Comparison of ENCODE assay signal across 9 mouse cellular contexts in genomic region chr17:23549441-23549840, GRCm38 (mm10). TPM values are rescaled to one million over a fixed set of nuclear protein-coding genes. Genes with fewer than 3 reads are reported as not detected.
A peak's percentile ranks its signal among the peaks of the same experiment; 100 is the strongest.
DNase-seq lines count a peak whose midpoint lies in the region; ATAC-seq and TF ChIP-seq lines count a peak whose summit lies in the region.
"Had no signal": no experiment of that assay in that cellular context is flagged by ENCODE, and none has a peak within 500 bp of the region (broad histone marks: within the 10 kb centered on the region; RNA-seq: fewer than 3 reads in every experiment).

No protein-coding gene starts in this region.

- H3K9ac ChIP-seq in hindbrain, embryonic 12.5 days, result no peak overlapping the region; the same call in 1 of the 2 replicates
- no peak overlapping the region; the same call in 1 of the 2 replicates for H3K9ac ChIP-seq in midbrain, embryonic 11.5 days (ENCODE audit: low read length)

- H3K4me3 ChIP-seq in heart, embryonic 10.5 days, result peak overlapping the region; percentile 72
- H3K4me3 ChIP-seq in spleen, adult 2 months (ENCODE audit: extremely low read depth, insufficient read depth, insufficient read length), result peak overlapping the region; percentile 35
- peak overlapping the region; percentile 51 for H3K4me3 ChIP-seq in hindbrain, embryonic 12.5 days
- H3K4me3 ChIP-seq in midbrain, embryonic 11.5 days (ENCODE audit: low read depth, low read length), result peak overlapping the region; percentile 47

- DNase-seq in heart, embryonic 10.5 days (ENCODE audit: low spot score), result peak; percentile 71
- DNase-seq in heart, postnatal 14 days, result no peak
- no peak for DNase-seq in spleen, adult 2 months (ENCODE audit: low read depth in 1 of 2, low spot score in 2 of 2)
- DNase-seq in spleen, adult 18-20 months, result no peak
- DNase-seq in midbrain, embryonic 11.5 days (ENCODE audit: low spot score, missing footprints), result peak; percentile 89
- DNase-seq in urinary bladder, postnatal 25 days (ENCODE audit: low spot score), result no peak
- DNase-seq in testis, postnatal 10 days (ENCODE audit: low spot score), result no peak

- H3K4me1 ChIP-seq in heart, embryonic 10.5 days, result peaks cover 12% of the 10 kb centered on the region
- no peaks in the 10 kb centered on the region for H3K4me1 ChIP-seq in spleen, adult 2 months (ENCODE audit: control insufficient read depth, insufficient read depth, insufficient read length)
- peaks cover 7% of the 10 kb centered on the region for H3K4me1 ChIP-seq in hindbrain, embryonic 12.5 days
- H3K4me1 ChIP-seq in midbrain, embryonic 11.5 days (ENCODE audit: control insufficient read depth, insufficient read depth, low read length), result peaks cover 8% of the 10 kb centered on the region

- no peaks in the 10 kb centered on the region for H3K9me3 ChIP-seq in heart, embryonic 10.5 days
- H3K9me3 ChIP-seq in hindbrain, embryonic 12.5 days (replicated peaks), result no peaks in the 10 kb centered on the region
- H3K9me3 ChIP-seq in midbrain, embryonic 11.5 days (ENCODE audit: control insufficient read depth, low read length), result no peaks in the 10 kb centered on the region

- no peak overlapping the region for H3K27ac ChIP-seq in heart, embryonic 10.5 days
- H3K27ac ChIP-seq in spleen, adult 2 months (ENCODE audit: insufficient read depth, low read length), result no peak overlapping the region
- H3K27ac ChIP-seq in hindbrain, embryonic 12.5 days, result no peak overlapping the region
- H3K27ac ChIP-seq in midbrain, embryonic 11.5 days (ENCODE audit: low read depth, low read length), result no peak overlapping the region

- ATAC-seq in hindbrain, embryonic 12.5 days (ENCODE audit: low FRiP score), result no peak
- ATAC-seq in midbrain, embryonic 11.5 days (ENCODE audit: low FRiP score), result no peak

- no peak for TF ChIP-seq CTCF in spleen, adult 2 months (IDR thresholded peaks at IDR 0.05; ENCODE audit: extremely low read depth, insufficient read depth, insufficient read length, insufficient replicate concordance)

- H3K4me2 ChIP-seq in hindbrain, embryonic 12.5 days (replicated peaks), result peak overlapping the region; percentile 72
- H3K4me2 ChIP-seq in midbrain, embryonic 11.5 days, result peak overlapping the region; percentile 55

- peaks cover 2% of the 10 kb centered on the region; the same call in 1 of the 2 replicates for H3K36me3 ChIP-seq in heart, embryonic 10.5 days
- no peaks in the 10 kb centered on the region for H3K36me3 ChIP-seq in spleen, adult 2 months (ENCODE audit: control insufficient read depth, insufficient read depth, low read length)
- no peaks in the 10 kb centered on the region for H3K36me3 ChIP-seq in hindbrain, embryonic 12.5 days
- no peaks in the 10 kb centered on the region for H3K36me3 ChIP-seq in midbrain, embryonic 11.5 days (ENCODE audit: control insufficient read depth, insufficient read depth, low read length)

- intact Hi-C loops in heart, postnatal 14 days (cut with DNase I), result no loop called here

- WGBS in heart, embryonic 10.5 days, result 4% methylated on average over 9 of the region's 9 CpGs
- WGBS in spleen, adult 2 months, result 8% methylated on average over 9 of the region's 9 CpGs
- WGBS in hindbrain, embryonic 12.5 days, result 6% methylated on average over 9 of the region's 9 CpGs
- 6% methylated on average over 9 of the region's 9 CpGs for WGBS in midbrain, embryonic 11.5 days

- TF ChIP-seq POLR2A in spleen, adult 2 months (IDR thresholded peaks at IDR 0.05; ENCODE audit: low read depth, low read length), result no peak

- no peaks in the 10 kb centered on the region for H3K27me3 ChIP-seq in heart, embryonic 10.5 days (ENCODE audit: insufficient read depth, poor library complexity, severe bottlenecking)
- no peaks in the 10 kb centered on the region for H3K27me3 ChIP-seq in spleen, adult 2 months (ENCODE audit: control insufficient read depth, insufficient read depth, low read length)
- H3K27me3 ChIP-seq in hindbrain, embryonic 12.5 days, result no peaks in the 10 kb centered on the region
- H3K27me3 ChIP-seq in midbrain, embryonic 11.5 days (ENCODE audit: control insufficient read depth, insufficient read depth, low read length), result no peaks in the 10 kb centered on the region

RNA-seq across cellular contexts. Expression of gene Zfp213, which starts 14.6 kb away (rescaled TPM):
- 19.5 and 23.0 TPM in 2 replicates for polyA plus RNA-seq in heart, embryonic 10.5 days (2016; fragmentation: Nextera tagmentation; extraction: Ambion mirVana)
- total RNA-seq in heart, postnatal 14 days (2021), result 1 to 10 TPM; 4.9 to 5.8 TPM
- polyA plus RNA-seq in spleen, adult 2 months (2012; rRNA removed), result 11.8 and 17.2 TPM in 2 replicates
- 20.8 and 21.3 TPM in 2 replicates for polyA plus RNA-seq in hindbrain, embryonic 12.5 days (2016; fragmentation: Nextera tagmentation; extraction: Ambion mirVana)
- 17.5 and 19.9 TPM in 2 replicates for polyA plus RNA-seq in midbrain, embryonic 11.5 days (2014; fragmentation: Nextera tagmentation; extraction: Ambion mirVana)

RNA-seq across cellular contexts. Expression of gene Zfp13, which starts 49.8 kb away (rescaled TPM):
- polyA plus RNA-seq in heart, embryonic 10.5 days (2016; fragmentation: Nextera tagmentation; extraction: Ambion mirVana), result 12.0 and 15.4 TPM in 2 replicates
- total RNA-seq in heart, postnatal 14 days (2021), result 1 to 10 TPM; 4.3 to 5.0 TPM
- polyA plus RNA-seq in spleen, adult 2 months (2012; rRNA removed), result 2.9 and 3.4 TPM in 2 replicates
- polyA plus RNA-seq in hindbrain, embryonic 12.5 days (2016; fragmentation: Nextera tagmentation; extraction: Ambion mirVana), result 24.9 and 26.1 TPM in 2 replicates
- polyA plus RNA-seq in midbrain, embryonic 11.5 days (2014; fragmentation: Nextera tagmentation; extraction: Ambion mirVana), result 16.3 and 16.5 TPM in 2 replicates
- total RNA-seq: hematopoietic stem cell, adult 5-6 weeks had no signal

RNA-seq across cellular contexts. Expression of gene Zscan10, which starts 51.2 kb away (rescaled TPM):
- polyA plus RNA-seq in heart, embryonic 10.5 days (2016; fragmentation: Nextera tagmentation; extraction: Ambion mirVana), result 0.10 and 0.21 TPM in 2 replicates
- total RNA-seq in heart, postnatal 14 days (2021), result not detected
- polyA plus RNA-seq in spleen, adult 2 months (2012; rRNA removed), result 0.06 TPM in 1 of 2 replicates, not detected in the other
- polyA plus RNA-seq in hindbrain, embryonic 12.5 days (2016; fragmentation: Nextera tagmentation; extraction: Ambion mirVana), result 0.46 and 0.93 TPM in 2 replicates
- polyA plus RNA-seq in midbrain, embryonic 11.5 days (2014; fragmentation: Nextera tagmentation; extraction: Ambion mirVana), result 0.22 TPM in 1 of 2 replicates, not detected in the other
- total RNA-seq: hematopoietic stem cell, adult 5-6 weeks had no signal

Comparison
In these comparisons a context has a peak if more than half of its experiments do, and no peak if none do; other contexts are left out.
1. DNase-seq: peak in heart, embryonic 10.5 days (single experiment) and midbrain, embryonic 11.5 days (single experiment); none in heart, postnatal 14 days (0 of 2), spleen, adult 2 months (0 of 2), spleen, adult 18-20 months (0 of 2), urinary bladder, postnatal 25 days (single experiment) and testis, postnatal 10 days (single experiment).
2. Peak in every context shown above with its lines, with median percentiles within 50 percentile points of each other: H3K4me3 ChIP-seq.